ENCODE assay signal across 22 mouse cellular contexts in the genomic region with DNA sequence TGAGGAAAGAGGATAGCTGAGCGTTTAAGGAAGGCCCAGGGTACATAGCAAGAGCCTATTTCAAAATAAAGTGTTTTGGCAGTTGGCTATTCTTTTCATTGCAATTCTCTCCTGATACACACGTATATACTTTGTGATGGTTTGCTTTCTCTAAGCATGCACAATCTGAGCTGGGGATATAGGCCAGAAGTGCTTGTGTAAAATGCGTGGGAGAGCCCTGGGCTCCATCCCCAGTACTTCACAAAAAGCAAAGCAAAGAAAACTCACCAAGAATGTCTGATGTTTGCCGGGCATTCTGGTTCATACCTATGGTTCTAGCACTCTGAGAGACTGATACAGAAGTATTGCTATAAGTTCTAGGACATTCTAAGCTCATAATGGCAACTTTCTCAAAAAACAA. TPM values are rescaled to one million over a fixed set of nuclear protein-coding genes. Genes with fewer than 3 reads are reported as not detected.
"Had no signal": no experiment of that assay in that cellular context is flagged by ENCODE, and none has a peak within 500 bp of the region (broad histone marks: within the 10 kb centered on the region; RNA-seq: fewer than 3 reads in every experiment).

No protein-coding gene starts in this region.

- H3K36me3 ChIP-seq: midbrain, embryonic 15.5 days; stomach, embryonic 15.5 days had no signal

- ATAC-seq: lung, postnatal 0 days; midbrain, embryonic 13.5 days; midbrain, embryonic 15.5 days had no signal

- H3K27me3 ChIP-seq: midbrain, embryonic 15.5 days; neural tube, embryonic 12.5 days; stomach, embryonic 15.5 days had no signal

- H3K9me3 ChIP-seq: lung, embryonic 15.5 days; megakaryocyte, embryonic 14.5 days; midbrain, embryonic 13.5 days; midbrain, embryonic 15.5 days; neural tube, embryonic 12.5 days; stomach, embryonic 15.5 days had no signal

- H3K27ac ChIP-seq: lung, embryonic 15.5 days; macrophage; midbrain, embryonic 13.5 days; midbrain, embryonic 15.5 days; neural tube, embryonic 12.5 days; stomach, embryonic 15.5 days; stomach, postnatal 0 days had no signal

- DNase-seq: lung, adult 2 months; lung, postnatal 14 days; lung, postnatal 36 days; right cerebral cortex, postnatal 14 days; thymus, adult 18-20 months; thymus, postnatal 14 days; thymus, postnatal 36 days had no signal

- H3K4me3 ChIP-seq: lung, embryonic 15.5 days; megakaryocyte, embryonic 14.5 days; midbrain, embryonic 13.5 days; midbrain, embryonic 15.5 days; neural tube, embryonic 12.5 days; stomach, embryonic 15.5 days had no signal

RNA-seq across cellular contexts. Expression of a gene that starts 3.7 kb away (rescaled TPM):
- total RNA-seq: monocyte, adult 5-6 weeks; neutrophil, adult 5-6 weeks had no signal
- polyA plus RNA-seq: macrophage had no signal

RNA-seq across cellular contexts. Expression of a gene that starts 10.8 kb away (rescaled TPM):
- total RNA-seq: megakaryocyte progenitor cell, adult 5-6 weeks; monocyte, adult 5-6 weeks; neutrophil, adult 5-6 weeks had no signal
- polyA plus RNA-seq: macrophage; midbrain, postnatal 0 days; spleen, adult 2 months; thymus, postnatal 0 days had no signal
